Mouse (Mus musculus) kidney, adult 2 months (tissue): ENCODE results near the gene Vars. TPM values are rescaled to one million over a fixed set of nuclear protein-coding genes. Genes with fewer than 3 reads are reported as not detected.
"Not testable (repeated sequence)": the region's sequence is repeated elsewhere in the genome, so short reads cannot be mapped to it uniquely, and the experiment has no call there.

Source experiments
- DNase-seq: peaks from one replicate; pipeline ENCODE4 v3.0.0; 2021
- H3K27ac ChIP-seq: fragments of 200-500 bp; 2 replicates; pipeline ENCODE4 v1.5.1; 2012; ENCODE audit warnings: low read depth, low read length, control low read depth, inconsistent platforms; ENCODE audit not compliant: insufficient read depth
- H3K27me3 ChIP-seq: fragments of 200-500 bp; replicated peaks from 2 replicates; pipeline ENCODE4 v1.6.1; 2012; ENCODE audit warnings: mild to moderate bottlenecking, moderate library complexity, low read length, inconsistent platforms; ENCODE audit not compliant: control insufficient read depth, insufficient read depth
- H3K36me3 ChIP-seq: fragments of 200-500 bp; 2 replicates; pipeline ENCODE4 v1.6.1; 2012; ENCODE audit warnings: mild to moderate bottlenecking, moderate library complexity, low read length, inconsistent platforms; ENCODE audit not compliant: control insufficient read depth, insufficient read depth
- H3K4me1 ChIP-seq: fragments of 200-500 bp; 2 replicates; pipeline ENCODE4 v1.6.1; 2011; ENCODE audit warnings: low read length; ENCODE audit not compliant: control insufficient read depth, insufficient read depth
- H3K4me3 ChIP-seq: fragments of 200-500 bp; 2 replicates; pipeline ENCODE4 v1.5.1; 2011; ENCODE audit warnings: mild to moderate bottlenecking, low read depth, low read length, control low read depth; ENCODE audit not compliant: insufficient read depth
- CTCF ChIP-seq: fragments of 200-500 bp; conservative IDR thresholded peaks from 2 replicates; pipeline ENCODE4 v1.5.1; 2011; ENCODE audit warnings: low read depth, mild to moderate bottlenecking, control low read depth, low read length, moderate library complexity, mixed read lengths; ENCODE audit not compliant: insufficient read depth, insufficient read length
- POLR2A ChIP-seq: fragments of 200-500 bp; IDR thresholded peaks from one replicate; pipeline ENCODE4 v1.6.1; 2011; ENCODE audit warnings: low read depth, low read length, control low read depth
- WGBS: fragments of 180-500 bp; shearing (Covaris S2); methylation state at CpG from one replicate; pipeline ENCODE4 v1.1.7; 2018; 5-methylcytosine and 5-hydroxymethylcytosine counted together
- polyA plus RNA-seq: library from polyadenylated mRNA; depleted of rRNA; stranded (reverse); fragments of >200 nt; gene quantifications from 2 replicates; pipeline ENCODE4 v1.2.3, GENCODE M21; 2012

Vars gene
- polyA plus RNA-seq, 1 experiment = 52.5 TPM

DNA sequence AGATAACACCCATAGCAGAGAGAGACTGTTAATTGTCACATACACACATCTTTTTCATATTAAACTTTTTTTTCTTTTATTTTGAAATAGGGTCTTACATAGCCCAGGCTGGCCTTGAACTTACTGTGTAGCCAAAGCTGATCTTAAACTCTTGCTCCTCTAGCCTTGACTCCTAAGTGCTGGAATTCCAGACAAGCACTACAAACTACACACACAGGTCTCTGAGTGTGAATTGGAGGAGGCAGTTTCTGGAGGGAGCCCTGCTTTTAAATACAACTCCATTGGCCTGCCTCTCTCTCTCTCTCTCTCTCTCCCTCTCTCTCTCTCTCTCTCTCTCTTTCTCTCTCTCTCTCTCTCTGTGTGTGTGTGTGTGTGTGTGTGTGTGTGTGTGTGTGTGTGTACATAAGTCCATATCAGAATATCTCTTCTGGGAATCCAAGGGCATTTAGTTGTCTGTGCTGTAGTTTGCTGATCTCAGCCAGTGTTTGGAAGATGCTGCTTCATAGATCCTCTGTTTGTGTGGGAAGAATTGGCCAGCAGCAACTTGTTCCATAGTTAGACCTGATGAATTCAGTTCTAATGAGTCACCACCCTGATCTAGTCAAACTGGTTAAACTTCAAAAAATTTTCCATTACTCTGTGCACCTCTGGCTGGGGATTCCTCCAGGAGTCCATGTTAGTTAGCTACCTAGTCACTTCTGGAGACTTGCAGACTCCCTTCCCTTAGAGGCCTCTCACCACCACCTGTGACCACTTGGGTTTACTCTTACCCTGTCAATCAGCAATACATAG lies 39.9 kb upstream of the Vars start:
- Histone ChIP-seq H3K36me3 (no peaks in the 10 kb centered on the region), H3K27ac (peak overlapping the region; percentile 83; the same call in 1 of the 2 replicates), H3K4me1 (peaks cover 9% of the 10 kb centered on the region; the same call in 1 of the 2 replicates), H3K4me3 (no peak overlapping the region), H3K27me3 (no peaks in the 10 kb centered on the region)
- peak; percentile 60 for DNase-seq
- TF ChIP-seq POLR2A (no peak), CTCF (no peak)

- no peaks in the 10 kb centered on the region for H3K36me3 ChIP-seq
- H3K27me3 ChIP-seq = no peaks in the 10 kb centered on the region
- no peak overlapping the region for H3K4me3 ChIP-seq
- H3K27ac ChIP-seq = peak overlapping the region; percentile 83
- TF ChIP-seq POLR2A (no peak), CTCF (no peak)
- no peak for DNase-seq
- H3K4me1 ChIP-seq = peaks cover 9% of the 10 kb centered on the region; the same call in 1 of the 2 replicates
- 45% methylated on average over 3 of the region's 3 CpGs for WGBS
These were observed 38.7 kb upstream of the Vars start for GRCm38 (mm10) chr17:34962125-34962524.

GRCm38 (mm10) chr17:34962841-34963240 lies 37.9 kb upstream of the Vars start:
- 0 out of 2 replicates have a peak overlapping the region, but pooled peaks have one; percentile 39 for H3K27ac ChIP-seq
- no peak overlapping the region for H3K4me3 ChIP-seq
- peaks cover 9% of the 10 kb centered on the region; the same call in 1 of the 2 replicates for H3K4me1 ChIP-seq
- H3K36me3 ChIP-seq = no peaks in the 10 kb centered on the region
- no peaks in the 10 kb centered on the region for H3K27me3 ChIP-seq
- WGBS = 82% methylated on average over 1 of the region's 1 CpGs
- TF ChIP-seq POLR2A = no peak
- TF ChIP-seq CTCF = no peak
- no peak for DNase-seq

DNA sequence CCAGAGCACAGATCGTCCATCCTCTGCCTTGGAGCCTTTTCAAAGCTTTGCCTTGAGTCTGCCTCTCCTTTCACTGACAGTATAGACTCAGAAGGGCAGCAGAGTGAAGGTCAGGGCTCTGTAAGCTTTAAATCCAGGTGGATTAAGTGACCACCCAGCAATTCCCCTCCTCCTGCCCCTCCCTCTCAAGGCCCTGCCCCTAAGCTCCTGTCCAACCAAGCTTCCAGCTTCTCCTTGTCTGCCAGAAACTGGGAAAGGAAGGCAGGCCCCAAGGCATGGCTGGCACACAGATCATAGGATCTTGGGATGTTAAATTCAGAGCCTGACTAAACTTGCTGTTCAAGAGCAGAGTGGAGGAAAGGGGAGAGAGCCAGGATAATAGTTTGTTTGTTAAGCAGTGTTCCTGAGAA lies 36.1 kb upstream of the Vars start:
- peak; percentile 75 for DNase-seq
- 42% methylated on average over 1 of the region's 1 CpGs for WGBS
- Histone ChIP-seq H3K27ac (peak overlapping the region; percentile 85), H3K27me3 (no peaks in the 10 kb centered on the region), H3K4me1 (peaks cover 9% of the 10 kb centered on the region; the same call in 1 of the 2 replicates), H3K36me3 (no peaks in the 10 kb centered on the region), H3K4me3 (no peak overlapping the region)
- TF ChIP-seq POLR2A = no peak
- no peak for TF ChIP-seq CTCF

- H3K27ac ChIP-seq = peak overlapping the region; percentile 15; the same call in 1 of the 2 replicates
- H3K4me1 ChIP-seq = 0 out of 2 replicates have a peak, but pooled peaks cover 5% of the 10 kb centered on the region
- no peaks in the 10 kb centered on the region for H3K27me3 ChIP-seq
- no peaks in the 10 kb centered on the region for H3K36me3 ChIP-seq
- no peak for DNase-seq
- WGBS = 69% methylated on average over 5 of the region's 5 CpGs
- no peak overlapping the region for H3K4me3 ChIP-seq
- TF ChIP-seq CTCF = no peak
- no peak for TF ChIP-seq POLR2A
These were observed 35.2 kb upstream of the Vars start for GRCm38 (mm10) chr17:34965627-34966026.

DNA sequence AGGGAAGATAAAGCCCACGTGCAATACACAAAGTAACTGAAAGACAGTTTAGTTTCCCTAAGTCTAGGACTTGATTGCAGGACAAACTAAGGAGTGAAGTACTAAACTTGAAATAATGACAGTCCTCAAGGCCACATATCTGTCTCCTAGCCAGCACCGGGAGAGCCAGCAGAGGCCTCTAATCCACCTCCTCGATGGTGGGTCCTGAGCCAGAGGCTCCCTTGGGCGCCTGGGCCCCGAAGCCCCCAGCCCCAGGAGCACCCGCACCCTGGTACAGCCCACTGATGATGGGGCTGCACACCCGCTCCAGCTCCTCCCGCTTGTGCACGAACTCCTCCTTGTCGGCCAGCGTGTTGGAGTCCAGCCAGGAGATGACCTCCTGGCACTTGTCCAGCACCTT lies 31.0 kb upstream of the Vars start, which contains the start of gene Gm20481:
Gm20481 (plus strand) TSS at position 91 of the 400 bp plus-strand sequence.
- 68% methylated on average over 9 of the region's 11 CpGs for WGBS
- H3K36me3 ChIP-seq, H3K27me3 ChIP-seq, H3K4me3 ChIP-seq, H3K4me1 ChIP-seq, H3K27ac ChIP-seq, DNase-seq: not testable (repeated sequence)

GRCm38 (mm10) chr17:34970850-34971249 lies 29.9 kb upstream of the Vars start:
- H3K4me1 ChIP-seq, H3K27me3 ChIP-seq, H3K36me3 ChIP-seq, H3K27ac ChIP-seq, DNase-seq, H3K4me3 ChIP-seq: not testable (repeated sequence)
- WGBS = 35% methylated on average over 25 of the region's 37 CpGs

DNA sequence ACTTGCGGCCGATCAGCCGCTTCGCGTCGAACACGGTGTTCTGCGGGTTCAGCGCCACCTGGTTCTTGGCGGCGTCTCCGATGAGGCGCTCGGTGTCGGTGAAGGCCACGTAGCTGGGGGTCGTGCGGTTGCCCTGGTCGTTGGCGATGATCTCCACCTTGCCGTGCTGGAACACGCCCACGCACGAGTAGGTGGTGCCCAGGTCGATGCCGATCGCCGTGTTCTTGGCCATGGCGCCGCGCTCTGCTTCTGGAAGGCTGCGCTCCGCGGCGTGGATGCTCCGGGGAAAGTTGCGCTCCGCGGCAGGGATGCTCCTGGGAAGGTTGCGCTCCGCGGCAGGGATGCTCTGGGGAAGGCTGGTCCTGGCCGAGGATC lies 29.1 kb upstream of the Vars start:
- not testable (repeated sequence) for H3K36me3 ChIP-seq, H3K27ac ChIP-seq, H3K27me3 ChIP-seq, H3K4me1 ChIP-seq, DNase-seq
- WGBS = under 1% methylated on average over 27 of the region's 43 CpGs
- peak overlapping the region; percentile 21; the same call in 1 of the 2 replicates for H3K4me3 ChIP-seq
